Mouse (Mus musculus): ENCODE measurements at regions not wholly inside any gene's neighbourhood (a gene's known extent, or its start where the extent isn't known, plus 50 kb on each side); places are given as distances from the start of the nearest gene placed in this dataset.

GRCm38 (mm10) chr15:61454350-61454671 lies 531.5 kb upstream of the A1bg start:
- TF ChIP-seq TBP (conservative IDR thresholded peaks at IDR 0.05; ENCODE audit: low read depth, low read length), result no peak
- no peak for TF ChIP-seq USF2 (conservative IDR thresholded peaks at IDR 0.05; ENCODE audit: low read depth, low read length)

Data from CH12.LX (cell line).